Mouse (Mus musculus): ENCODE measurements around the gene Apobec4. TPM values are rescaled to one million over a fixed set of nuclear protein-coding genes. Genes with fewer than 3 reads are reported as not detected.
A peak's percentile ranks its signal among the peaks of the same experiment; 100 is the strongest.

The Apobec4 gene
- polyA plus RNA-seq, 1 experiment from 2014 or later = not detected

DNA sequence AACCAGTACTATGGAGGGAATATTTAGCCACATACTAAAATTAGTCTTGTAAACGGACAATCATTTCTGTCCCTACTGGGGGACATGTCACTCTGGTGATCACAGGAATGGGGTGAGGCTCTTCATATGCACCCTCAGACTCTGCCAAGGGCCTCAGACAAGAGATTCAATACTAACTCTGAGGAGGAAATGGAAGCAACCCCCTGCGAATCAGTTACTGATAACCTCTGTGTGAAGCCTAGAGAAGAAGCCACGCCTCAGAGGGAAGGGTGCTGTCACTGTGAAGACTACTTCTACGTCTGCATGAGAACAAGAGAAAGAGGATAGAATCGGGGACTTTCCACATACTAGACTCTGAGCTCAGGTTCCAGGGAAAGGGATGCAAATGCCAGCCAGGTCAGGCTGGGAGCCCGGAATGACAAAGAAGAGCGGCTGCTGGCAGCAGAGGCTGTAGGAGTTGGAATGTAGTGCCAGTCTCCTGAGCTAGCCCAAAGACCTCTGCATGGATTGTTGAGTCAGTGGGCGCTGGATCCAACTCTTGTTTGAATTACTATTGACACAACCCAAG, 45.4 kb downstream of the Apobec4 start:
- ATAC-seq (replicated peaks) = no peak
- Histone ChIP-seq H3K4me2 (replicated peaks) (no peak overlapping the region), H3K27me3 (no peaks in the 10 kb centered on the region), H3K9ac (replicated peaks) (no peak overlapping the region), H3K9me3 (no peaks in the 10 kb centered on the region), H3K36me3 (no peaks in the 10 kb centered on the region), H3K4me3 (no peak overlapping the region), H3K27ac (replicated peaks) (no peak overlapping the region), H3K4me1 (peaks cover 11% of the 10 kb centered on the region)
- 75% methylated on average over 8 of the region's 8 CpGs for WGBS

DNA sequence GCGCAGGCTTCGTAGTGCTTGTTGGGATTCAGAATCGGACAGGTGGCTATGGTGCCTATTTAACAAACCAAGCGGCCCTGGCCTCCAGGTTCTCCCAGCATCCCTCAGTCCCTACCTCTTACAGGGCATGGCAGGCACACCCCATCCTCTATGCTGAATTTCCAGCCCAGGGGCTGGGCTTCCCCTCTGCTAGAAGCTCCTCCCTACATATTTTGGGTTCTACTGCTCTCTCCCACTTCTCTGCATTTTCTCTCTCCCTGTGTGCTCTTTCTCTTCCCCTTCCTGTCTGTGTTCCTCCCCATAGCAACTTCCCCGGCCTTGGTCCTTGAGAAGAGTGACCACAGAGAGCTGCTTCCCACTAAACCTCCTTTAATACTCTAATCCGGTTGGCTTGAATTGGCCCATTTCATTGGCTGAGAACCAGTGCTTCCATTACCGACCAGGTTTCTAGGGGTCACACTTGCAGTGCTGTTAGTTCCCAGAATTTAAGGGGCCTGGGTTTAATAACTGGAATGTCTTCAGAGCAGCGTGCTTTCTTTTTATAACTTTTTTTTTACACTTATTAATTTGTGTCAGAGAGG, 46.4 kb downstream of the Apobec4 start:
- H3K4me1 ChIP-seq = peaks cover 11% of the 10 kb centered on the region
- no peaks in the 10 kb centered on the region for H3K27me3 ChIP-seq
- H3K9me3 ChIP-seq = no peaks in the 10 kb centered on the region
- no peak overlapping the region for H3K4me2 ChIP-seq (replicated peaks)
- 81% methylated on average over 8 of the region's 8 CpGs for WGBS
- no peak overlapping the region for H3K9ac ChIP-seq (replicated peaks)
- ATAC-seq (replicated peaks) = no peak
- H3K27ac ChIP-seq (replicated peaks) = no peak overlapping the region
- H3K4me3 ChIP-seq = no peak overlapping the region
- no peaks in the 10 kb centered on the region for H3K36me3 ChIP-seq

- Histone ChIP-seq H3K27ac (replicated peaks) (no peak overlapping the region), H3K4me2 (replicated peaks) (no peak overlapping the region), H3K4me1 (peaks cover 3% of the 10 kb centered on the region; the same call in 1 of the 2 replicates), H3K9ac (replicated peaks) (no peak overlapping the region), H3K27me3 (no peaks in the 10 kb centered on the region), H3K36me3 (no peaks in the 10 kb centered on the region), H3K9me3 (no peaks in the 10 kb centered on the region), H3K4me3 (no peak overlapping the region)
- 85% methylated on average over 9 of the region's 9 CpGs for WGBS
- no peak for ATAC-seq (replicated peaks)
Observed at GRCm38 (mm10) chr1:152798125-152798524, 47.8 kb downstream of the Apobec4 start.

DNA sequence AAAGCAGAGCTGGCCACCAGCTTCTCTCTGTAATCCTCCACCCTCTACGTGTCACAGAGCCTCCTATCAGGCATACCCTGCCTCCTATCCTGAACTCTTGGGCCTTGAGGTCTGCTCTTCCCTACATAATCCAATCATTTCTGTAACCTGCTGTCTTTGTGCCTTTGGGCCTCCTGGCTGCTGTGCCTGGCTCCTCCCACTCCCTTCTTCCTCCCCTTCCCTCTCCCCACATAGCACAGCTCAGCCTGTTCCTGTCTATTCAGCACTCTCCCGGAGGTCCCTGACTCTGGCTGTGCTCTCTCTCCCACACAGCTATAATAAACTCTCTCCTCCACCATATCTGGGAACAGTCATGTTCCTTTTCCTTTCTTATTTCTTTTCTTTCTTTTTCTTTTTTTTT, 49.5 kb downstream of the Apobec4 start, which contains the start of gene Ncf2:
TSS of gene Ncf2 (plus strand) at position 298 of the 400 bp plus-strand sequence.
- no peaks in the 10 kb centered on the region for H3K9me3 ChIP-seq
- H3K4me3 ChIP-seq = no peak within 1 kb of the TSS
- no peak within 1 kb of the TSS for H3K9ac ChIP-seq (replicated peaks)
- peaks cover 3% of the 10 kb centered on the region; the same call in 1 of the 2 replicates for H3K4me1 ChIP-seq
- peak; percentile 75 for ATAC-seq (replicated peaks)
- H3K36me3 ChIP-seq = no peaks in the 10 kb centered on the region
- WGBS = 8% methylated on average over 2 of the region's 2 CpGs
- H3K27me3 ChIP-seq = no peaks in the 10 kb centered on the region
- no peak within 1 kb of the TSS for H3K4me2 ChIP-seq (replicated peaks)
- H3K27ac ChIP-seq (replicated peaks) = 0 out of 2 replicates have a peak within 1 kb of the TSS, but pooled peaks have one; percentile 19

- H3K27ac ChIP-seq (replicated peaks) = no peak overlapping the region
- H3K27me3 ChIP-seq = no peaks in the 10 kb centered on the region
- H3K4me2 ChIP-seq (replicated peaks) = no peak overlapping the region
- H3K36me3 ChIP-seq = no peaks in the 10 kb centered on the region
- H3K4me1 ChIP-seq = peaks cover 3% of the 10 kb centered on the region; the same call in 1 of the 2 replicates
- H3K4me3 ChIP-seq = no peak overlapping the region
- ATAC-seq (replicated peaks) = no peak
- 87% methylated on average over 13 of the region's 13 CpGs for WGBS
- no peaks in the 10 kb centered on the region for H3K9me3 ChIP-seq
- H3K9ac ChIP-seq (replicated peaks) = no peak overlapping the region
Observed at GRCm38 (mm10) chr1:152800633-152801176, 50.4 kb downstream of the Apobec4 start.

- H3K4me2 ChIP-seq (replicated peaks) = no peak overlapping the region
- no peaks in the 10 kb centered on the region for H3K27me3 ChIP-seq
- ATAC-seq (replicated peaks) = no peak
- H3K4me1 ChIP-seq = peaks cover 1% of the 10 kb centered on the region; the same call in 1 of the 2 replicates
- H3K27ac ChIP-seq (replicated peaks) = no peak overlapping the region
- no peak overlapping the region for H3K9ac ChIP-seq (replicated peaks)
- H3K36me3 ChIP-seq = no peaks in the 10 kb centered on the region
- 90% methylated on average over 6 of the region's 6 CpGs for WGBS
- H3K4me3 ChIP-seq = no peak overlapping the region
- no peaks in the 10 kb centered on the region for H3K9me3 ChIP-seq
Observed at GRCm38 (mm10) chr1:152804907-152805306, 54.6 kb downstream of the Apobec4 start.

Other genes with a start within 250 kb of the Apobec4 start
- 21.2 and 22.8 TPM in 2 replicates for gene Rgl1, start 15.8 kb downstream of the Apobec4 start, polyA plus RNA-seq (2015; fragmentation: Nextera tagmentation; extraction: Ambion mirVana)
- 377 and 388 TPM in 2 replicates for gene Arpc5, start 16.0 kb downstream of the Apobec4 start, polyA plus RNA-seq (2015; fragmentation: Nextera tagmentation; extraction: Ambion mirVana)
- gene Ncf2, start 49.6 kb downstream of the Apobec4 start, polyA plus RNA-seq (2015; fragmentation: Nextera tagmentation; extraction: Ambion mirVana) = 2.0 and 2.3 TPM in 2 replicates
- 30.6 and 30.8 TPM in 2 replicates for gene Smg7, start 152.1 kb downstream of the Apobec4 start, polyA plus RNA-seq (2015; fragmentation: Nextera tagmentation; extraction: Ambion mirVana)
- 69.5 and 71.9 TPM in 2 replicates for gene Nmnat2, start 204.4 kb downstream of the Apobec4 start, polyA plus RNA-seq (2015; fragmentation: Nextera tagmentation; extraction: Ambion mirVana)

Measured in forebrain, embryonic 15.5 days (tissue).